In genomic region chr14:72644620-72645019, GRCm38 (mm10) we compare ENCODE assay signal across 22 mouse cellular contexts.
"Had no signal": no experiment of that assay in that cellular context is flagged by ENCODE, and none has a peak within 500 bp of the region (broad histone marks: within the 10 kb centered on the region; RNA-seq: fewer than 3 reads in every experiment).

No protein-coding gene starts in this region.

- H3K36me3 ChIP-seq: midbrain, embryonic 12.5 days; neural tube, embryonic 15.5 days had no signal

- H3K4me3 ChIP-seq: limb, embryonic 12.5 days; limb, embryonic 15.5 days; lung, embryonic 15.5 days; midbrain, embryonic 12.5 days; midbrain, embryonic 15.5 days; neural tube, embryonic 12.5 days; neural tube, embryonic 15.5 days had no signal

- H3K4me1 ChIP-seq: limb, embryonic 12.5 days; limb, embryonic 15.5 days; lung, embryonic 15.5 days; midbrain, embryonic 12.5 days; midbrain, embryonic 15.5 days; neural tube, embryonic 12.5 days; neural tube, embryonic 15.5 days had no signal

- H3K9me3 ChIP-seq: limb, embryonic 12.5 days; limb, embryonic 15.5 days; lung, embryonic 15.5 days; midbrain, embryonic 12.5 days; midbrain, embryonic 15.5 days; neural tube, embryonic 12.5 days; neural tube, embryonic 15.5 days had no signal

- H3K27ac ChIP-seq: limb, embryonic 12.5 days; limb, embryonic 15.5 days; liver, embryonic 14.5 days; lung, embryonic 15.5 days; midbrain, embryonic 12.5 days; midbrain, embryonic 15.5 days; neural tube, embryonic 12.5 days; neural tube, embryonic 15.5 days had no signal

- DNase-seq: kidney, adult 18-20 months; kidney, adult 9 months; kidney, postnatal 14 days; kidney, postnatal 4 days; left cerebral cortex, postnatal 4 days; lung, adult 18-20 months; lung, postnatal 10 days; lung, postnatal 36 days; right cerebral cortex, adult 18-20 months; right cerebral cortex, postnatal 14 days; right cerebral cortex, postnatal 4 days; thymus, adult 18-20 months; thymus, postnatal 14 days had no signal

- H3K4me2 ChIP-seq: limb, embryonic 12.5 days; limb, embryonic 15.5 days; liver, embryonic 11.5 days; lung, embryonic 15.5 days; midbrain, embryonic 12.5 days; midbrain, embryonic 15.5 days; neural tube, embryonic 12.5 days; neural tube, embryonic 15.5 days had no signal

- H3K9ac ChIP-seq: limb, embryonic 12.5 days; limb, embryonic 15.5 days; liver, embryonic 14.5 days; lung, embryonic 15.5 days; midbrain, embryonic 12.5 days; midbrain, embryonic 15.5 days; neural tube, embryonic 12.5 days; neural tube, embryonic 15.5 days had no signal

- H3K27me3 ChIP-seq: limb, embryonic 12.5 days; limb, embryonic 15.5 days; lung, embryonic 15.5 days; midbrain, embryonic 12.5 days; midbrain, embryonic 15.5 days; neural tube, embryonic 12.5 days; neural tube, embryonic 15.5 days had no signal

- ATAC-seq: midbrain, embryonic 15.5 days had no signal
